Mouse (Mus musculus) neural tube, embryonic 12.5 days (tissue): ENCODE measurements at regions not wholly inside any gene's neighbourhood (a gene's known extent, or its start where the extent isn't known, plus 50 kb on each side); places are given as distances from the start of the nearest gene placed in this dataset.

Source experiments
- ATAC-seq: fragments of 200-750 bp; cut with Nextera tagmentation; 2 replicates; pipeline ENCODE4 v1.8.0; 2017; ENCODE audit warnings: low read depth, mild to moderate bottlenecking, moderate TSS enrichment, moderate library complexity; ENCODE audit not compliant: low FRiP score
- H3K27ac ChIP-seq: fragments of 300-500 bp; sonication (generic); 2 replicates; pipeline ENCODE4 v1.5.1; 2016
- H3K27me3 ChIP-seq: fragments of 300-500 bp; sonication (generic); replicated peaks from 2 replicates; pipeline ENCODE4 v1.6.1; 2016; ENCODE audit warnings: mild to moderate bottlenecking
- H3K36me3 ChIP-seq: fragments of 300-500 bp; sonication (generic); 2 replicates; pipeline ENCODE4 v1.6.1; 2016; ENCODE audit warnings: mild to moderate bottlenecking
- H3K4me1 ChIP-seq: fragments of 300-500 bp; sonication (generic); 2 replicates; pipeline ENCODE4 v1.6.1; 2016
- H3K4me2 ChIP-seq: fragments of 300-500 bp; sonication (generic); replicated peaks from 2 replicates; pipeline ENCODE4 v1.6.1; 2016; ENCODE audit warnings: mild to moderate bottlenecking
- H3K4me3 ChIP-seq: fragments of 300-500 bp; sonication (generic); 2 replicates; pipeline ENCODE4 v1.5.1; 2016
- H3K9ac ChIP-seq: fragments of 300-500 bp; sonication (generic); 2 replicates; pipeline ENCODE4 v1.6.1; 2016; ENCODE audit warnings: mild to moderate bottlenecking
- H3K9me3 ChIP-seq: fragments of 300-500 bp; sonication (generic); 2 replicates; pipeline ENCODE4 v1.6.1; 2016; ENCODE audit warnings: mild to moderate bottlenecking
- WGBS: fragments of 180-500 bp; shearing (Covaris S2); methylation state at CpG from one replicate; pipeline ENCODE4 v1.1.7; 2016; 5-methylcytosine and 5-hydroxymethylcytosine counted together

DNA sequence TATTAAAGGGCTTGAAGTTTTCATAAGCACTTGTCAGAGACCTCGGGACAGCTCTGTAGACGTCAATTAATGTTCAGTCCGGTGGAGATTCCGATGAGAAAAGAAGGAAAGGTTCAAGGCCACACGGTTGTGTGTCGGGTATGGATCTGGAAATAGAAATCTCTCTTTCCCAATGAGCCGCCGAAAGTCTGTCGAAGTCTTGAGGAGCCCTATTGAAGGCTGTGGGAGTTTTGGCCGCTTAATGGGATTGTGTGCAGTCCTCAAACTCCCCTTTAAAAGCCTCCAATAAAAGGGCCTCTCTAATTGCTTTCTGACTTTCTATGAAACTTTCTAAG lies 92.0 kb upstream of the Dio3 start:
- H3K27ac ChIP-seq = no peak overlapping the region

DNA sequence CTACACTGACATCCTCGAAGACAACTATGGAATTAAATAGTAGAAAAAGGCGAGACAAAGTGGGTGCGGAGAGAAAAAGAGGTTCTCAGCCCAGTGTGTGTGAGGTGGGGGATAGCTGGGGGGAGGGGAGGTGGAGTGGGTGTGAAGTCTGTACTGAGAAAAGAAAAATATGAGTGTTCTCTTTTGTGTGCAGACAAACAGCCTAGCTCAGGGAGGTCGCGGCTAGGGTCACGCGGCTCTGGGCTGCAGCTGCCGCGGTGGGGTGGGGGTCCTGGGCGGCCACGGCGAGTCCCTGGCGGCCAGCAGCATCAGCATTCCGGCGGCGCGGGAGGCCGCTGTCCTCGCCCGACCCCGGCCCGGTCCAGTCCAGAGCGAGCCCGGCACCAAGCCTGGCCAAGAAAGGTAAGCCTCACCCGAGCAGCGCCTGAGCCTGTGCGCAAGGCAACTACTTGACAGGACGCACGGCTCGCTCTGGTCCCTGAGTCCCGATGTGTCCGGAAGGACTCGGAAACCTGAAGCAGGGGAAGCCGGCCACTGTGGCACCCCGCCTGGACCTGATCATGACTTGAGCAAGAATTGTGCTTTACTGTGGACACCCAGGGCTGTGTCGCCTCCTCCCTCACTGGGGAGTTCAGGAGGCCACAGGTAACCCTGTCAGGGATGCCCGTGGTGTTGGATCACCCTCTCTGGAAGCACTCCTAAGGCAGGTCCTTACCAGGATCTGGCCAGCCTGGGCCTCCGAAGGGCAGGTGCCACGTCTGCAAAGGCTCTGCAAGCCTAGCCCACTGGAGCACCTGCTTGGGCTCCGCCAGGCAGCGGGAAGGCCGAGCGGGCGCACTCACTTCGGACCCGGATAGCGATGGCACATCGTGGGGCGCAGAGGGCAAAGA lies 91.4 kb upstream of the Dio3 start:
- under 1% methylated on average over 49 of the region's 49 CpGs for WGBS
- Histone ChIP-seq H3K9me3 (no peaks in the 10 kb centered on the region), H3K36me3 (no peaks in the 10 kb centered on the region), H3K4me2 (peak overlapping the region; percentile 67), H3K27ac (peak overlapping the region; percentile 37; the same call in 1 of the 2 replicates), H3K4me3 (peak overlapping the region; percentile 32), H3K4me1 (peaks cover 36% of the 10 kb centered on the region), H3K27me3 (peaks cover 42% of the 10 kb centered on the region), H3K9ac (peak overlapping the region; percentile 55)
- peak; percentile 51 for ATAC-seq

More for the DNA sequence above, 92.0 kb upstream of the Dio3 start:
- Histone ChIP-seq H3K27me3 (peaks cover 39% of the 10 kb centered on the region), H3K9ac (no peak overlapping the region), H3K36me3 (no peaks in the 10 kb centered on the region), H3K4me1 (peaks cover 36% of the 10 kb centered on the region), H3K4me2 (peak overlapping the region; percentile 67), H3K4me3 (no peak overlapping the region), H3K9me3 (no peaks in the 10 kb centered on the region)
- no peak for ATAC-seq
- WGBS = 2% methylated on average over 10 of the region's 10 CpGs

DNA sequence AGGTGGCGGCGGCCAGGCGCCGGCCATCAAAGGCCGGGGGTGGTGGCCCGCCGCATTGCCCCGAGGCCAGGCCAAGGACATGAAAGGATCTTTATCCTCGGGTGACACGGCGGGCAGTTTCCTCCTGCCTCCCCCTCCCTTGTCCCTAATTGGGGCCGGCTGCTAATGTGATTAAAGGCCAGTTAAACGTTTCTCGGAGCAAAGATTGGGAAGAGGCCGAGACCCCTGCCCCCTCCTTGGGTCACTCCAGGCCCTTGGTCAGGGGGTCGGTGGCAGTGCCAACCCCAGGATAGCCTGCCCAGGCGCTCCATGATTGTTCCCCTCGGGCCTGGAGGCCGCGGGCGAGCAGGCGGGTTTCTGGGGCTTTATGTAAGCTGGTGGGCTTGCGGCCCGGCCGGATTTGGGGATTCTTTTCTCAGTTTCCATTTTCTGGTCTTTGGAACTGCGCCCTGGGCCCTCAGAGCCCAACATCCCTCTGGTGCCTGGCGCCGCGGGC lies 90.7 kb upstream of the Dio3 start:
- under 1% methylated on average over 29 of the region's 29 CpGs for WGBS
- peaks cover 36% of the 10 kb centered on the region for H3K4me1 ChIP-seq
- peak overlapping the region; percentile 37; the same call in 1 of the 2 replicates for H3K27ac ChIP-seq
- peaks cover 42% of the 10 kb centered on the region for H3K27me3 ChIP-seq
- ATAC-seq = 0 out of 2 replicates have a peak, but pooled peaks have one; percentile 23
- no peaks in the 10 kb centered on the region for H3K9me3 ChIP-seq
- peak overlapping the region; percentile 32 for H3K4me3 ChIP-seq
- peak overlapping the region; percentile 55 for H3K9ac ChIP-seq
- H3K36me3 ChIP-seq = no peaks in the 10 kb centered on the region
- peak overlapping the region; percentile 67 for H3K4me2 ChIP-seq

- H3K36me3 ChIP-seq = no peaks in the 10 kb centered on the region
- H3K27ac ChIP-seq = no peak overlapping the region
- no peak for ATAC-seq
- H3K4me1 ChIP-seq = peaks cover 33% of the 10 kb centered on the region
- peaks cover 42% of the 10 kb centered on the region for H3K27me3 ChIP-seq
- peak overlapping the region; percentile 32 for H3K4me3 ChIP-seq
- H3K9me3 ChIP-seq = no peaks in the 10 kb centered on the region
- peak overlapping the region; percentile 67 for H3K4me2 ChIP-seq
- H3K9ac ChIP-seq = peak overlapping the region; percentile 55
- WGBS = under 1% methylated on average over 39 of the region's 39 CpGs
Observed at GRCm38 (mm10) chr12:110188641-110189328, 90.1 kb upstream of the Dio3 start.

- peak overlapping the region; percentile 67 for H3K4me2 ChIP-seq
- H3K36me3 ChIP-seq = no peaks in the 10 kb centered on the region
- WGBS = under 1% methylated on average over 19 of the region's 19 CpGs
- H3K27me3 ChIP-seq = peaks cover 42% of the 10 kb centered on the region
- no peaks in the 10 kb centered on the region for H3K9me3 ChIP-seq
- H3K4me1 ChIP-seq = peaks cover 31% of the 10 kb centered on the region
- no peak overlapping the region for H3K27ac ChIP-seq
- ATAC-seq = no peak
- peak overlapping the region; percentile 32 for H3K4me3 ChIP-seq
- H3K9ac ChIP-seq = peak overlapping the region; percentile 55; the same call in 1 of the 2 replicates
Observed at GRCm38 (mm10) chr12:110189329-110189642, 89.6 kb upstream of the Dio3 start.

DNA sequence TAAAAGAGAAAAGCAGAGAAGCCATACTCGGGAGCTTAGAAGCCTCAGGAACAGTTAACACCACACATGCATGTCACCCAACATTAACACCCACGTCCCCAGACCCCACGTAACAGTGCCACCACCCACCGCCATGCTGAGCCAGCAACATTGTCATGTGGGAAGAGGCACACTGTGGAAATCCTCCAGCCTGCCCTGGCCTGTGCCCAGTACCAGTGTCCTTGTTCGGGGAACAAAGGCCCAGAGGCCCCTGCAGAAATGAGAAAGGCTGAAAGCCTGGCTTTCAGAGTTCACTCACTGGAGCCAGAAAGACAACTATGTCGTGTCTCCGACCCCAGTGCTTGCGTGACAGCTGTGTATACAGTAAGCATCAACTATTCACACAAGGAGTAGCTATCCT lies 86.7 kb upstream of the Dio3 start:
- Histone ChIP-seq H3K9ac (no peak overlapping the region), H3K4me1 (peaks cover 23% of the 10 kb centered on the region), H3K4me2 (no peak overlapping the region), H3K27ac (no peak overlapping the region), H3K9me3 (no peaks in the 10 kb centered on the region), H3K27me3 (peaks cover 26% of the 10 kb centered on the region), H3K4me3 (no peak overlapping the region), H3K36me3 (no peaks in the 10 kb centered on the region)
- 69% methylated on average over 8 of the region's 8 CpGs for WGBS
- no peak for ATAC-seq

DNA sequence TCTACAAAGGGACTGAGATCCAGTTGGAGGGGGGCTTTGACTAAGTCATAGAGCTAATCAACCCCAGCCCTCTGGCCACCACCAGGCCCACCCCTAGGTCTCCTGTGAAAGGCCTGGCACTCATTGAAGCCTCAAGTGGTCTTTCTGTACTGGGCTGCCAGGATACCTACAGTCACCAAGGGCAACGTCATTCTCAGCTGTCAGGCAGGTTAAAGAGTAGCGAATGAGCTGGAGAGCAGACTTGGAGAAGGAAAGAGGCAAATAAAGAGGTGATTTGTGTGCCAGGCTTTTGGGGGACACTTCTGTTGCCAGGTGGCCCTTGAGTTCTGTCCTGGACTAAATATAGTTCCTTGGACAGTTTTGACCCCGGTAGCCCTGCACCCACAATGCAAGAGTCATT lies 81.5 kb upstream of the Dio3 start:
- Histone ChIP-seq H3K27ac (no peak overlapping the region), H3K4me3 (no peak overlapping the region), H3K9ac (no peak overlapping the region), H3K27me3 (no peaks in the 10 kb centered on the region), H3K36me3 (no peaks in the 10 kb centered on the region), H3K4me1 (no peaks in the 10 kb centered on the region), H3K9me3 (no peaks in the 10 kb centered on the region), H3K4me2 (no peak overlapping the region)
- WGBS = 87% methylated on average over 3 of the region's 3 CpGs
- no peak for ATAC-seq

- H3K9ac ChIP-seq = no peak overlapping the region
- H3K27me3 ChIP-seq = no peaks in the 10 kb centered on the region
- no peak for ATAC-seq
- no peak overlapping the region for H3K4me2 ChIP-seq
- H3K4me3 ChIP-seq = no peak overlapping the region
- WGBS = 92% methylated on average over 7 of the region's 7 CpGs
- H3K27ac ChIP-seq = no peak overlapping the region
- H3K9me3 ChIP-seq = no peaks in the 10 kb centered on the region
- no peaks in the 10 kb centered on the region for H3K36me3 ChIP-seq
- H3K4me1 ChIP-seq = no peaks in the 10 kb centered on the region
Observed at GRCm38 (mm10) chr12:110200471-110200870, 78.4 kb upstream of the Dio3 start.

DNA sequence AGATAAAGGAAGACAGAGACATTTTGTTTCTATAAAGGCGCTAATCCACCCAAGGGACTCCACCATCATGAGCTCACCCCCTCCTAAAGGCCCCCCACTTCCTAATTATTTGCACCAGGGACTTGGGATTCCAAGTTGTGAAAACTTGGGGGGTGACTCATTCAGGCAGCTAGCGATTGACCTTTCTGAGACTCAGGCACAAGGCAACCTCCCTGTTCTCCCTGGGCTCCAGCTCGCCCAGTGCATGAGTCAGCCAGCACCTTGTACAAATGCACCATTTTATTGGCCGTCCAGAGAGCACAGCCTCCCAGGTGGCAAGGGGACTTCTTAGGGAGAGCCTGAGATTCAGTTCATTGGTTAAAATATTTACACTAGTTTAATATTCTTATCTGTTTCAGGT lies 78.0 kb upstream of the Dio3 start:
- Histone ChIP-seq H3K4me1 (no peaks in the 10 kb centered on the region), H3K9me3 (no peaks in the 10 kb centered on the region), H3K4me3 (no peak overlapping the region), H3K36me3 (no peaks in the 10 kb centered on the region), H3K9ac (no peak overlapping the region), H3K27ac (no peak overlapping the region), H3K27me3 (no peaks in the 10 kb centered on the region), H3K4me2 (no peak overlapping the region)
- 92% methylated on average over 4 of the region's 4 CpGs for WGBS
- ATAC-seq = no peak

DNA sequence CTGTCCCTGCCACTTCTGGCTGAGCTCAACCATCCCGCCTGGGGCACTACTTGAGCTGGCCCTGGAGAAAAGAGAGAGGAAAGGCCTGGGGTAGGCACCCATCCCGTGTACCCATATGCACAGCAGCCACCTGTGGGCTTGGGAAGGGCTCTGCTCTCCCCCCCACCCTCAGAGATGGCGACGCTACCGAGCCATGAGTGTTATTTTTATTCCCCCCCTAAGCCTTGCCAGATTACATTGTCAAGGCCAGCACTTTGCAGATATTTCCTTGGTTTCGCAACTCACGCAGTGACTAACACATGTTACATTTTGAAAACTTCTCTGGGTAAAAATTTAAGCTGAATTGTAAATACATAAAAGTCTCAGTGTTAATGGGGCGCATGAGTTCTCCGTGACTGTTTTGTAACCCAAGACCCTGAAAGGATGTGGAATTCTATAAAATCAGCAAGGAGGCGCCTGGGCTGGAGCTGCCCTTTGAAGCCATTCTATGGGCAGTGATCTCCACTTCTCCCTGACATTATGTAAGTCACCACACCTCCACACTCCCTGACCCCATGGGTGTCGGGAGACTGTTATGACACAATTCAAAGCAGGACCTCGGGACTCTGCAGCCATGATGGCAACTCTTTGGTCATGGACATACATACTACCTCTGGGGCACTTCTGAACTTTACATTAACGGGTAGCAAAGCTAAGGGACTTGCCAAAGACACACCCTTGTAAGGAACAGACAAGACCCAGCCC lies 75.4 kb upstream of the Dio3 start:
- Histone ChIP-seq H3K27ac (no peak overlapping the region), H3K4me2 (no peak overlapping the region), H3K9ac (no peak overlapping the region), H3K4me1 (0 out of 2 replicates have a peak, but pooled peaks cover 5% of the 10 kb centered on the region), H3K9me3 (no peaks in the 10 kb centered on the region), H3K36me3 (no peaks in the 10 kb centered on the region), H3K4me3 (no peak overlapping the region), H3K27me3 (no peaks in the 10 kb centered on the region)
- ATAC-seq = no peak
- 71% methylated on average over 13 of the region's 13 CpGs for WGBS

GRCm38 (mm10) chr12:110204246-110204989 lies 74.5 kb upstream of the Dio3 start:
- Histone ChIP-seq H3K4me1 (0 out of 2 replicates have a peak, but pooled peaks cover 5% of the 10 kb centered on the region), H3K9me3 (no peaks in the 10 kb centered on the region), H3K4me2 (no peak overlapping the region), H3K9ac (no peak overlapping the region), H3K27me3 (no peaks in the 10 kb centered on the region), H3K4me3 (no peak overlapping the region), H3K36me3 (no peaks in the 10 kb centered on the region), H3K27ac (no peak overlapping the region)
- no peak for ATAC-seq
- WGBS = 56% methylated on average over 6 of the region's 6 CpGs
